Mouse (Mus musculus): ENCODE measurements at regions not wholly inside any gene's neighbourhood (a gene's known extent, or its start where the extent isn't known, plus 50 kb on each side); places are given as distances from the start of the nearest gene placed in this dataset.

DNA sequence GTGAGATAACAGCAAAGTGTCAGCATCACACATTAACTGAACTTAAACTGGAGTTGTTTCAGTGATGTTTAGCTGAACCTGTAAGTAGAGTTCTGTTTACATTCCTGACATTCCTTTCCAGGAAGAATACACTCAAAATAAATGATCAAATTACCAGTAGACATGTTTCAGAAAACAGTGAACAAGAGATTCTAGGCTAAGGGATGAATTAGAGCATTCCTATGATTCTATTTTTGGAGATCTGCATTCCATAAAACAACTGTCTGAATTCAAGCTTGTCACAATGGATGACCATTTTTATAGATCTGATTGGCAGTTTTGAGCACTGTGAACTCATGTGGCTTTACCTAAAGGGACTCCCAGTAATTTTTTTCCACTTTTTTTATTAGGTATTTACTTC, 125.0 kb upstream of the Gm765 start:
- DNase-seq (ENCODE audit: low spot score in 2 of 2): no peak

GRCm38 (mm10) chr6:98452277-98452676, 109.7 kb upstream of the Gm765 start:
- no peak for DNase-seq (ENCODE audit: low spot score in 2 of 2)

- no peak for DNase-seq (ENCODE audit: low spot score in 2 of 2)
These were observed 93.1 kb upstream of the Gm765 start for GRCm38 (mm10) chr6:98435676-98436075.

DNA sequence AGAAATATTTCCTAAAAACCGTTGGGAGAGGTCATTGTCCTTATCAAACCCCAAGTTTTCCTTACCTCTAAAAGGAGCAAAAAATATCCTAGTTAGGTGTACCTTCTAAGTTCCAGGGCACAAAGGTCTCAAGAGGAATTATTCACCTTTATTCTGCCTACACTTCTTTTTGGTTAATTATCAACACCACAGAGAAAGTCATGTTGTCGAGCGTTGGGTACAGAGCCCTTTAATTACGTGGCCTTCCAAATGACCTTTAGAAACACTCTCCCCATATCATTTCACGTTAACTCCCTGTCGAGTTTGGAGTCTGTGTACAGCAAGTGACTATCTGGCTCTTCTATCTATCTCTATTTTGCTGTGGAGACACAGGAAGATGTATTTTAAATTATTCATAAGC, 90.7 kb upstream of the Gm765 start:
- DNase-seq (ENCODE audit: low spot score in 2 of 2): no peak

DNA sequence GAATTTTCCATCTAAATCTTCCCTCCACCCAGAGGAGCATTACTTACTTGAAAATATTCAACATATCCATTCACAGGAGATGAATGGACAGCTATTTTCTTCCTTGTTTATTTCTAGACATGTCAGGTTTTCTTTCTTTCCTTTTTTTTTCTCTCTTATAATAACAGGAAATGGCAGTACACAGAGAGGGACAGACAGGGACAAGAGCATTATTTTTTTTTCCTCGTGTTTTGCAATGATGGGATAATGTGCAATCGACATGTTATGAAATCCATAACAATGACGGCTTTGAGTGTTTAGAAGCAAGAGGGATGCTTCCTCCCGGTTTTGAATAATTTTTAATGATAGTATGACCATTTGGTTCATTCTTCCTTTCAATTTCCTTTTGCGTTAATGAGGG, 86.6 kb upstream of the Gm765 start:
- no peak for DNase-seq (ENCODE audit: low spot score in 2 of 2)

- DNase-seq (ENCODE audit: low spot score in 2 of 2): no peak
These were observed 60.1 kb upstream of the Gm765 start for GRCm38 (mm10) chr6:98402605-98403004.

GRCm38 (mm10) chr6:98394589-98394988, 52.0 kb upstream of the Gm765 start:
- no peak for DNase-seq (ENCODE audit: low spot score in 2 of 2)
